Mouse (Mus musculus): ENCODE data around the gene Yif1b. TPM values are rescaled to one million over a fixed set of nuclear protein-coding genes. Genes with fewer than 3 reads are reported as not detected.

Gene Yif1b
- polyA plus RNA-seq, 1 experiment from 2014 or later = 87.3 TPM

DNA sequence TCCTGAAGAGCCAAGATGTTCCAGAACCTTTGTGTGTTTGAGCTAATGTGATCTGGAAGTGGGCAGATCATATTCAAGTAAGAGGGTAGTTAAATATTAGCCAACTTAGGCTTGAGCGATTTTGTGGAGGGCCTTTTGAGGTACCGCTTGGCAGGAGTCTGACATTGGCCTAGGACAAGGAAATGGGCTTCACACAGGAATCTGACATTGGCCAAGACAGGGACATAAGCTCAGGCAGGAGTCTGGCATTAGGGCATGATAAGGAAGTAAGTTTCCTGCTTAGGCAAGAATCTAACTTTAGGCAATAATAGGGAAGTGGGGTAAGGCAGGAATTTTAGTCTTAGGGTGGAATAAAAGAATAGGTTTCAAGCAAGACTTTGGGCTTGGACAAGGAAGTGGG is 23.9 kb upstream of the Yif1b start:
- no peak for ATAC-seq (ENCODE audit: insufficient read depth, low FRiP score, low TSS enrichment)
- no peak overlapping the region for H3K4me2 ChIP-seq (ENCODE audit: low read depth)
- H3K27me3 ChIP-seq (ENCODE audit: control insufficient read depth, insufficient read depth, low read length) = peaks cover 7% of the 10 kb centered on the region
- WGBS = 56% methylated on average over 2 of the region's 2 CpGs
- no peak overlapping the region for H3K9ac ChIP-seq (ENCODE audit: low read length)
- H3K4me3 ChIP-seq (ENCODE audit: low read depth, low read length) = no peak overlapping the region
- no peaks in the 10 kb centered on the region for H3K4me1 ChIP-seq (ENCODE audit: control insufficient read depth, insufficient read depth, low read length)
- H3K9me3 ChIP-seq (ENCODE audit: control insufficient read depth, low read length) = no peaks in the 10 kb centered on the region
- H3K27ac ChIP-seq (ENCODE audit: low read depth, low read length) = no peak overlapping the region
- DNase-seq (ENCODE audit: low spot score) = no peak
- no peaks in the 10 kb centered on the region for H3K36me3 ChIP-seq (ENCODE audit: control insufficient read depth, insufficient read depth, low read length)

DNA sequence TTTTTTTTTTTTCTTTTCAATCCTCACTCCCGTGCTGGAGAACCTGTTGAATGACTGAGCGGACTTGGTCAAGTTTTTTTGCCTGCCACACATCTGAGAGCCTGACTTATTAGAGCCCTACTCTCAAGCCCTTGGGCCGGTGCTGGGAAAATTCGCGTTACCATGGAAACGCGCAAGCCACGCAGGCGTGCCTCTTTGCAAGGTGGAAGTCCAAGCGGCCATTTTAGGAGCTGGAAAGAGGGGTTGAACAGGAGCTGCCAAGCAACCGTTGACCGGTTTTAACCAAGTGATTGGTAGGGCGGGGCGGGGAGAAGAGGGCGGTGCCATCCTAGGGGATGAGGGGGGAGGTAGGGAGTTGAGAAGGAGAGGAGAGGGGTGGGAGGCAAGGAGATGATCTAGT is 23.3 kb upstream of the Yif1b start:
- H3K27me3 ChIP-seq (ENCODE audit: control insufficient read depth, insufficient read depth, low read length) = peaks cover 7% of the 10 kb centered on the region
- ATAC-seq (ENCODE audit: insufficient read depth, low FRiP score, low TSS enrichment) = no peak
- 41% methylated on average over 15 of the region's 15 CpGs for WGBS

DNA sequence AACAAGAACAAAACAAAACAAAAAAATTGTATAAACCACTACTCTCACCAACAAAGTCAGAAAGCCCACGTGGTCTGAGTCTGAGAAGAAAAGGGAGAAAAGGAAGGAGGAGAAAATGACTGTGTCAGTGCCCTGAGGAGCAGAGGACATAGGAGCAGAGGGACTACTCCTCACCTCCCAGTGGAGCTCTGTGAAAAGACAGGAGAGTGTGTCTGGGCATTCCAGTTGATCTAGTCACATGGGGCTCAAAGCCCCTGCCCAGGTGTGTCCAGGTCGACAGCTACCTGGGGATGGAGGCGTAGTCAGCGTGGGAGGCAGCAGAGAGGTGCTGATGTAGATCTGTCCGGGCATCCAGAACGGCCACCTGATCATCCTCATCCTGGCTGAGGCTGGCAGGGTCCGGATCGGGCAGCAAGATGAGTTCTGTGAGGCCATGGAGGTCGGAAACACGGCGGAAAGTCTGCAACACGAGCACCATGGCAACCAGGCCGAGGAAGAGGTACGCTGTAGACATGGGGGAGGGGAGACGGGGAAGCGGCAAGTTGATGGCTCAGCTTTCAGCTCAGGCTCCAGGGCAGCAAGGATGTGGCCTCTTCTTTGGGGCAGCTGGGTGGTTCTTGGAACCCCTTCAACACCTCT is 13.3 kb upstream of the Yif1b start:
- H3K4me3 ChIP-seq (ENCODE audit: low read depth, low read length) = no peak overlapping the region

More for the DNA sequence above, 23.3 kb upstream of the Yif1b start:
- H3K9ac ChIP-seq (ENCODE audit: low read length) = no peak overlapping the region
- DNase-seq (ENCODE audit: low spot score) = peak; percentile 25
- no peaks in the 10 kb centered on the region for H3K9me3 ChIP-seq (ENCODE audit: control insufficient read depth, low read length)
- H3K4me1 ChIP-seq (ENCODE audit: control insufficient read depth, insufficient read depth, low read length) = no peaks in the 10 kb centered on the region
- no peak overlapping the region for H3K4me2 ChIP-seq (ENCODE audit: low read depth)
- H3K4me3 ChIP-seq (ENCODE audit: low read depth, low read length) = no peak overlapping the region
- H3K27ac ChIP-seq (ENCODE audit: low read depth, low read length) = no peak overlapping the region
- H3K36me3 ChIP-seq (ENCODE audit: control insufficient read depth, insufficient read depth, low read length) = no peaks in the 10 kb centered on the region

DNA sequence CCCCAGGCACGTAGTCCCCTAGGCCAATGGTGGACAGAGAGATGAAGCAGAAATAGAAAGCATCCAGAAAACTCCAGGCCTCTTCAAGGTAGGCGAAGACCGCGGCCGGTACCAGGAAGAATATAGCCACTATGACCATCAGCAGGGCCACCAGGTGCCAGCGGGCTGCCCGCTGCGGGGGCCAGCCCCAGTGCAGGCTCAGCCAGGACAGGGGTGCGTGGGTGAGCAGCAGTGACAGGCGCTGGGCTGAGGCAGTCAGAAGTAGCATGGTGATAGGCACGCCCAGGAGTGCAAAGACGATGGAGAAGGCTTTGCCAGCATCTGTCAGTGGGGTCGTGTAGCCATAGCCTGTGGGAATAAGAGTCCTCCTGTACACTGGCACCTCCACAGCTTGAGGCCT is 12.6 kb upstream of the Yif1b start:
- no peak for ATAC-seq (ENCODE audit: insufficient read depth, low FRiP score, low TSS enrichment)

More for the DNA sequence above, 13.3 kb upstream of the Yif1b start:
- Histone ChIP-seq H3K4me2 (ENCODE audit: low read depth) (peak overlapping the region; percentile 20; the same call in 1 of the 2 replicates), H3K27me3 (ENCODE audit: control insufficient read depth, insufficient read depth, low read length) (no peaks in the 10 kb centered on the region), H3K9me3 (ENCODE audit: control insufficient read depth, low read length) (no peaks in the 10 kb centered on the region), H3K27ac (ENCODE audit: low read depth, low read length) (no peak overlapping the region), H3K9ac (ENCODE audit: low read length) (peak overlapping the region; percentile 35; the same call in 1 of the 2 replicates), H3K36me3 (ENCODE audit: control insufficient read depth, insufficient read depth, low read length) (no peaks in the 10 kb centered on the region), H3K4me1 (ENCODE audit: control insufficient read depth, insufficient read depth, low read length) (peaks cover 5% of the 10 kb centered on the region)
- DNase-seq (ENCODE audit: low spot score) (peak; percentile 41), ATAC-seq (ENCODE audit: insufficient read depth, low FRiP score, low TSS enrichment) (no peak)
- WGBS = 12% methylated on average over 16 of the region's 16 CpGs

DNA sequence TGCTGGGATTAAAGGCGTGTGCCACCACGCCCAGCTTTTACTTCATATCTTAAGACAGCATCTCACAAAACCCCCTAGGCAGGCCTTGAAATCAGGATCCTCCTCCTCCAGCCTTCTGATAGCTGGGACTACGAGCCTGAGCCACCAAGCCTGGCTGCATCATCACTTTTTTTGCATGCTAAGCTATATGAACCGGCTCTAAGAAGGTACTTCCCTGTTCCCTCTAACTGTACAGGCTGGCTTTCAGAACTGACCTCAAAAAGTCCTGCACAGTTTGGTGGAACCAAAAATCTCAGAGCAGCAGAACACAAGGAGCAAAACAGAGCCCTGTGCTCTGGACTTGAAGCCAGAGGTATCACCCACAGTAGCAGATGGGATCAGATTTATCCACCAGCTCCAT is 9.9 kb upstream of the Yif1b start:
- H3K9ac ChIP-seq (ENCODE audit: low read length) = no peak overlapping the region
- WGBS = 78% methylated on average over 4 of the region's 4 CpGs
- peaks cover 22% of the 10 kb centered on the region for H3K27me3 ChIP-seq (ENCODE audit: control insufficient read depth, insufficient read depth, low read length)
- no peak overlapping the region for H3K4me2 ChIP-seq (ENCODE audit: low read depth)
- peaks cover 5% of the 10 kb centered on the region for H3K4me1 ChIP-seq (ENCODE audit: control insufficient read depth, insufficient read depth, low read length)
- H3K9me3 ChIP-seq (ENCODE audit: control insufficient read depth, low read length) = no peaks in the 10 kb centered on the region
- no peak overlapping the region for H3K27ac ChIP-seq (ENCODE audit: low read depth, low read length)
- H3K4me3 ChIP-seq (ENCODE audit: low read depth, low read length) = no peak overlapping the region
- ATAC-seq (ENCODE audit: insufficient read depth, low FRiP score, low TSS enrichment) (no peak), DNase-seq (ENCODE audit: low spot score) (no peak)
- H3K36me3 ChIP-seq (ENCODE audit: control insufficient read depth, insufficient read depth, low read length) = no peaks in the 10 kb centered on the region

More for the DNA sequence above, 12.6 kb upstream of the Yif1b start:
- no peaks in the 10 kb centered on the region for H3K27me3 ChIP-seq (ENCODE audit: control insufficient read depth, insufficient read depth, low read length)
- WGBS = 74% methylated on average over 13 of the region's 13 CpGs
- DNase-seq (ENCODE audit: low spot score) = no peak
- H3K27ac ChIP-seq (ENCODE audit: low read depth, low read length) = no peak overlapping the region
- no peak overlapping the region; the same call in 1 of the 2 replicates for H3K9ac ChIP-seq (ENCODE audit: low read length)
- no peak overlapping the region for H3K4me2 ChIP-seq (ENCODE audit: low read depth)
- no peaks in the 10 kb centered on the region for H3K36me3 ChIP-seq (ENCODE audit: control insufficient read depth, insufficient read depth, low read length)
- peaks cover 5% of the 10 kb centered on the region for H3K4me1 ChIP-seq (ENCODE audit: control insufficient read depth, insufficient read depth, low read length)
- H3K4me3 ChIP-seq (ENCODE audit: low read depth, low read length) = no peak overlapping the region
- H3K9me3 ChIP-seq (ENCODE audit: control insufficient read depth, low read length) = no peaks in the 10 kb centered on the region

DNA sequence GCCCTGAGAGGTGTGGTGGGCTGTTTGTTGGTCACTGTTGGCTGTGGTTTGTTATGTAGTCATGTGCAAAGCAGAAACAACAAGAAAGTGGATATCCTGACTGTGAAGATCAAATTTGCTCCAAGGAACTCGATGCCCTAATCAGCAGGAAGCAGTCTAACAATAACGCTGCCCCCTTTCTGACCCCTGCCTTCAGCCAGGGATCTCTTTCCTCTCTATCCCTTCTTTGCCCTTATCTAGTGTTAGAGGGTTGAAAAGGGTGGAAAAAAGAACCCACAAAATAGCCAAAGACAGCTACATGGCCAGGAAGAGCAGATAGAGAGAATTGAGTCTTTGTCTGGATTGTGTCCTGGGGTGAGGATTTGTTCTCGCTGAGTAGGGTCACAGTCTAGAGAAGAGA is 7.6 kb upstream of the Yif1b start:
- DNase-seq (ENCODE audit: low spot score) (no peak), ATAC-seq (ENCODE audit: insufficient read depth, low FRiP score, low TSS enrichment) (no peak)
- WGBS = 40% methylated on average over 3 of the region's 3 CpGs
- H3K27me3 ChIP-seq (ENCODE audit: control insufficient read depth, insufficient read depth, low read length) = peaks cover 22% of the 10 kb centered on the region
- no peak overlapping the region for H3K4me2 ChIP-seq (ENCODE audit: low read depth)
- H3K36me3 ChIP-seq (ENCODE audit: control insufficient read depth, insufficient read depth, low read length) = no peaks in the 10 kb centered on the region
- no peak overlapping the region for H3K9ac ChIP-seq (ENCODE audit: low read length)
- H3K9me3 ChIP-seq (ENCODE audit: control insufficient read depth, low read length) = no peaks in the 10 kb centered on the region
- H3K4me3 ChIP-seq (ENCODE audit: low read depth, low read length) = no peak overlapping the region
- no peak overlapping the region for H3K27ac ChIP-seq (ENCODE audit: low read depth, low read length)
- no peaks in the 10 kb centered on the region for H3K4me1 ChIP-seq (ENCODE audit: control insufficient read depth, insufficient read depth, low read length)

DNA sequence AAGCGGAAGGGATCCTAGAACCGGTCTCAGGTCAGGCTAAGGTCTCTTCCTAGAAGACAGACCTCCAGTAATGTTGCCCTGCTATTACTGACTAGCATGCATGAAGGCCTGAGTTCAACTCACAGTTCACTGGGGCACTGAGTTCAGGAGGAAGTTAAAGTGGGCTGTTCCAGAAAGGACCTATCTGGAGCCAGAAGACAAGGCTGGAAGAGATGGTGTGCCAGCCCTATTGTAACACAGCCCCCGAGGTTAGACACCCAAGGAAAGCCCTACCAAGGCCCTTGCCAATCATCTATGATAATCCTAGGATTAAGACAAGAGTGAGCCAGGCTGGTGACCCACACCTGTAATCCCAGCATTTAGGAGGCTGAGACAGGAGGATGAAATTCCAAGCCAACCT is 6.6 kb upstream of the Yif1b start:
- H3K4me2 ChIP-seq (ENCODE audit: low read depth) = peak overlapping the region; percentile 77
- DNase-seq (ENCODE audit: low spot score) (no peak), ATAC-seq (ENCODE audit: insufficient read depth, low FRiP score, low TSS enrichment) (no peak)
- WGBS = 50% methylated on average over 3 of the region's 3 CpGs
- no peak overlapping the region for H3K27ac ChIP-seq (ENCODE audit: low read depth, low read length)
- H3K27me3 ChIP-seq (ENCODE audit: control insufficient read depth, insufficient read depth, low read length) = peaks cover 22% of the 10 kb centered on the region
- H3K9ac ChIP-seq (ENCODE audit: low read length) = no peak overlapping the region
- H3K4me3 ChIP-seq (ENCODE audit: low read depth, low read length) = no peak overlapping the region
- H3K9me3 ChIP-seq (ENCODE audit: control insufficient read depth, low read length) = no peaks in the 10 kb centered on the region
- H3K36me3 ChIP-seq (ENCODE audit: control insufficient read depth, insufficient read depth, low read length) = no peaks in the 10 kb centered on the region
- H3K4me1 ChIP-seq (ENCODE audit: control insufficient read depth, insufficient read depth, low read length) = no peaks in the 10 kb centered on the region

DNA sequence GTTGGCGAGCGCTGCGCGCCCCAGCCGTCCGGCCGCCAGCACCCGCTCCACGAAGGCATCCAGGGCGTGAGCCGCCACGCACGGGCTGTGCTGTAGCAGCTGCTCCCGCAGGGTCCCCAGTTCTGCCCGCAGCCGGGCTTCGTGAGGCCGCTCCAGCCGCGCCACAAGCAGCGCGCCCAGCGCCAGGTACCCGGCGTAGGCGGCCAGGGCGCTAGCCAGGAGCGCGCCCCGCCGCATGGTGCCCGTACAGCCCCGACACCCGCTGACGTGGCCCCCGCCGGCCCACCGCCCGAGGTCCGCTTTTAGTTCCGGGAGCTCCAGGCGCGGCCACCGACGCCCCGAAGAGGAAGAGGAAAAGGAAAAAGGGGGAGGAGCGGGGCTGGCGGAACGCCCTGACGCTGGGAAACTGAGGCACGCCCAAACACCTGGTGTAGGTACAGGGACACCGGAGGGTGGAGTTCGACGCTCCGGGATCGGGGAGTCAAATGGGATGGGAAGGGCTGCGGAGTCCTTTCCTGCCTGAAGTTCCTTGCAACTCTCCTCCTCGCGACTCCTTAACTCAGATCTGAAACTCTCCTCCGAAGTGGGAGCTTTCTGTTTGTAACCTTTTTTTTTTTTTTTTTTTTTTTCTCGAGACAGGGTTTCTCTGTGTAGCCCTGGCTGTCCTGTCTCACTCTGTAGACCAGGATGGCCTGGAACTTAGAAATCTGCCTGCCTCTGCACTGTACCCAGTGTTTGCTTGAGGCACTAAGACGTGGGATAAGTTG is 5.7 kb upstream of the Yif1b start, which contains the start of gene Kcnk6:
Kcnk6 (minus strand) TSS at position 269 of the 767 bp plus-strand sequence.
- DNase-seq (ENCODE audit: low spot score) (no peak), ATAC-seq (ENCODE audit: insufficient read depth, low FRiP score, low TSS enrichment) (no peak)
- Histone ChIP-seq H3K9ac (ENCODE audit: low read length) (peak within 1 kb of the TSS; percentile 48), H3K27ac (ENCODE audit: low read depth, low read length) (no peak within 1 kb of the TSS), H3K4me1 (ENCODE audit: control insufficient read depth, insufficient read depth, low read length) (no peaks in the 10 kb centered on the region), H3K27me3 (ENCODE audit: control insufficient read depth, insufficient read depth, low read length) (peaks cover 22% of the 10 kb centered on the region), H3K36me3 (ENCODE audit: control insufficient read depth, insufficient read depth, low read length) (no peaks in the 10 kb centered on the region), H3K4me3 (ENCODE audit: low read depth, low read length) (peak within 1 kb of the TSS; percentile 46), H3K9me3 (ENCODE audit: control insufficient read depth, low read length) (no peaks in the 10 kb centered on the region), H3K4me2 (ENCODE audit: low read depth) (peak within 1 kb of the TSS; percentile 77)
- 2% methylated on average over 61 of the region's 62 CpGs for WGBS

DNA sequence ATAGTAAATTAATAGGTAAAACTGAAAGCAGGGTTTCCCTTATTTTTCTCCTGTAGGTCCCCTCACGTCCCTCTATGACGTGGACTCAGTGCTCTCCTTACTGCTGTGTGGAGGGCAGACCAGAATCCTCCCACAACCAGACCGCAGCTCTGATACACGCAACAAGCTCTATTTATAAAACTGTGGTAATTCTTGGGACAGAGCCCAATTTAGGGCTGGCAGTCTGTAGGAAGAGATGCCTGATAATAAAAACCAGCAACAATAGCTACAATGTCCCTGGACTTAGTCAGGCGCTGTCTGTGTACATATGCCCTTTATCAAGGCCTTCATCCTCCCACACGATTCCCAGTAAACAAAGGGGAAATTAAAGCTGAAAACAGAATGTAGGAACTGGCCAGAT is 4.4 kb upstream of the Yif1b start:
- no peak overlapping the region for H3K4me3 ChIP-seq (ENCODE audit: low read depth, low read length)
- H3K4me2 ChIP-seq (ENCODE audit: low read depth) = no peak overlapping the region
- 84% methylated on average over 6 of the region's 6 CpGs for WGBS
- H3K36me3 ChIP-seq (ENCODE audit: control insufficient read depth, insufficient read depth, low read length) = no peaks in the 10 kb centered on the region
- DNase-seq (ENCODE audit: low spot score) (no peak), ATAC-seq (ENCODE audit: insufficient read depth, low FRiP score, low TSS enrichment) (no peak)
- H3K4me1 ChIP-seq (ENCODE audit: control insufficient read depth, insufficient read depth, low read length) = no peaks in the 10 kb centered on the region
- H3K9me3 ChIP-seq (ENCODE audit: control insufficient read depth, low read length) = no peaks in the 10 kb centered on the region
- H3K27me3 ChIP-seq (ENCODE audit: control insufficient read depth, insufficient read depth, low read length) = peaks cover 22% of the 10 kb centered on the region
- no peak overlapping the region for H3K27ac ChIP-seq (ENCODE audit: low read depth, low read length)
- H3K9ac ChIP-seq (ENCODE audit: low read length) = no peak overlapping the region

All from neural tube, embryonic 11.5 days (tissue).